Mouse (Mus musculus) lung, adult 2 months (tissue): ENCODE data around the gene Hoxb5.

Experiments used
- CTCF ChIP-seq: fragments of 200-500 bp; IDR thresholded peaks from 2 replicates; pipeline ENCODE4 v1.5.1; 2011; ENCODE audit warnings: mild to moderate bottlenecking, low read length, control low read depth; ENCODE audit not compliant: insufficient read depth
- POLR2A ChIP-seq: fragments of 200-500 bp; IDR thresholded peaks from 2 replicates; pipeline ENCODE4 v1.6.1; 2011; ENCODE audit warnings: low read depth, mild to moderate bottlenecking, control low read depth, low read length, borderline replicate concordance; ENCODE audit errors: extremely low read depth

GRCm38 (mm10) chr11:96347717-96348116, 44.6 kb downstream of the Hoxb5 start:
- TF ChIP-seq CTCF (no peak), POLR2A (no peak)
